Mouse (Mus musculus) embryonic facial prominence, embryonic 13.5 days (tissue): ENCODE data around the gene Fam160b1. TPM values are rescaled to one million over a fixed set of nuclear protein-coding genes. Genes with fewer than 3 reads are reported as not detected.

Experiments
- ATAC-seq: fragments of 200-750 bp; cut with Nextera tagmentation; 2 replicates; pipeline ENCODE4 v1.8.0; 2017; ENCODE audit warnings: low read depth; ENCODE audit not compliant: insufficient number of reproducible peaks, insufficient read depth, low FRiP score, low TSS enrichment
- H3K27ac ChIP-seq: fragments of 300-500 bp; sonication (generic); 2 replicates; pipeline ENCODE4 v1.5.1; 2015; ENCODE audit warnings: moderate library complexity, mild to moderate bottlenecking, inconsistent platforms
- H3K27me3 ChIP-seq: fragments of 300-500 bp; sonication (generic); 2 replicates; pipeline ENCODE4 v1.6.1; 2015; ENCODE audit warnings: mild to moderate bottlenecking, inconsistent platforms
- H3K36me3 ChIP-seq: fragments of 300-500 bp; sonication (generic); 2 replicates; pipeline ENCODE4 v1.6.1; 2015; ENCODE audit warnings: mild to moderate bottlenecking, inconsistent platforms
- H3K4me1 ChIP-seq: fragments of 300-500 bp; sonication (generic); 2 replicates; pipeline ENCODE4 v1.6.1; 2015; ENCODE audit warnings: inconsistent platforms
- H3K4me2 ChIP-seq: fragments of 300-500 bp; sonication (generic); 2 replicates; pipeline ENCODE4 v1.6.1; 2015; ENCODE audit warnings: moderate library complexity, mild to moderate bottlenecking, inconsistent platforms
- H3K4me3 ChIP-seq: fragments of 300-500 bp; sonication (generic); 2 replicates; pipeline ENCODE4 v1.5.1; 2015; ENCODE audit warnings: mild to moderate bottlenecking, inconsistent platforms
- H3K9ac ChIP-seq: fragments of 300-500 bp; sonication (generic); 2 replicates; pipeline ENCODE4 v1.6.1; 2015; ENCODE audit warnings: mild to moderate bottlenecking, inconsistent platforms
- H3K9me3 ChIP-seq: fragments of 300-500 bp; sonication (generic); 2 replicates; pipeline ENCODE4 v1.6.1; 2016; ENCODE audit warnings: inconsistent platforms
- WGBS: fragments of 180-500 bp; shearing (Covaris S2); methylation state at CpG from one replicate; pipeline ENCODE4 v1.1.7; 2015; ENCODE audit warnings: mixed read lengths; 5-methylcytosine and 5-hydroxymethylcytosine counted together
- polyA plus RNA-seq: library from polyadenylated mRNA; unstranded; fragments of >200 nt; fragmentation: Nextera tagmentation; extraction: Ambion mirVana; gene quantifications from 2 replicates; pipeline ENCODE4 v1.2.1, GENCODE M21; 2015

Fam160b1 gene
- polyA plus RNA-seq, 1 experiment from 2014 or later: 15.2 TPM

- no peak for ATAC-seq
- no peak overlapping the region for H3K4me2 ChIP-seq
Observed at GRCm38 (mm10) chr19:57349096-57349495, 11.4 kb upstream of the Fam160b1 start.

DNA sequence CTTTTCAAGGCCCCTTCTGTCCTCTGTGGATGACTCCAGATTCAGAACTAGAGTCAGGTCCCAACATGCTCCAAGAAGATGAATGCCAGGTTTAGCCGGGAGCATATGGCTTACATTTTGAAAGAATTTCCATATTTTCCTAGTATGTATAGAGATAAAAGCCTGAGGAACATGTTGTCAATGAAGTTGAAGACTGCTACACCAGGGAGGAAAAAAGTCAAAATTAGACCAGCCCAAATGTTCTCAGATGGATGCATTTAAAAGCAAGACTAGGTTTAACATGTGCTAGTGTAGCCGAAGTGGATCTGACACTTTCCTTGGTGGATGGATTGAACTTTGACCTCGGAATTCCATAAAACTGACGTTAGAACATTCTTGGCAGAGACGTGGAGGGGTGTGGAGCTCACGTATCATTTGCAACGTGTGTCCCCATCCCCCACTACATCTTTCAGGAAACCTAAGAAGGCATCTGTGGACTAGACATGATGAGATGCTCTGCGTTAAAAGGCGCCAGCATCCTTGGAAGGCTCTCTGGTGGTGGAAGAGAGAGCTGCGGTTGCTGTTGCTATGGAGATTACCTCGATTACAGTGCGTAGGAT, 8.0 kb upstream of the Fam160b1 start:
- Histone ChIP-seq H3K36me3 (no peaks in the 10 kb centered on the region), H3K4me2 (no peak overlapping the region), H3K4me1 (peaks cover 27% of the 10 kb centered on the region), H3K9me3 (peaks cover 5% of the 10 kb centered on the region), H3K4me3 (no peak overlapping the region), H3K27ac (peak overlapping the region; percentile 72), H3K27me3 (no peaks in the 10 kb centered on the region), H3K9ac (no peak overlapping the region)
- WGBS: 40% methylated on average over 12 of the region's 12 CpGs
- ATAC-seq: no peak

More at GRCm38 (mm10) chr19:57349096-57349495, 11.4 kb upstream of the Fam160b1 start:
- peaks cover 14% of the 10 kb centered on the region for H3K4me1 ChIP-seq
- no peaks in the 10 kb centered on the region for H3K36me3 ChIP-seq
- H3K4me3 ChIP-seq: no peak overlapping the region
- no peak overlapping the region for H3K27ac ChIP-seq
- peaks cover 10% of the 10 kb centered on the region for H3K9me3 ChIP-seq
- H3K9ac ChIP-seq: no peak overlapping the region
- no peaks in the 10 kb centered on the region for H3K27me3 ChIP-seq

- Histone ChIP-seq H3K9me3 (no peaks in the 10 kb centered on the region), H3K4me1 (peaks cover 27% of the 10 kb centered on the region), H3K4me3 (no peak overlapping the region), H3K27me3 (no peaks in the 10 kb centered on the region), H3K4me2 (no peak overlapping the region), H3K36me3 (no peaks in the 10 kb centered on the region), H3K27ac (peak overlapping the region; percentile 72), H3K9ac (no peak overlapping the region)
- no peak for ATAC-seq
- 87% methylated on average over 10 of the region's 10 CpGs for WGBS
Observed at GRCm38 (mm10) chr19:57353228-57353627, 7.3 kb upstream of the Fam160b1 start.

DNA sequence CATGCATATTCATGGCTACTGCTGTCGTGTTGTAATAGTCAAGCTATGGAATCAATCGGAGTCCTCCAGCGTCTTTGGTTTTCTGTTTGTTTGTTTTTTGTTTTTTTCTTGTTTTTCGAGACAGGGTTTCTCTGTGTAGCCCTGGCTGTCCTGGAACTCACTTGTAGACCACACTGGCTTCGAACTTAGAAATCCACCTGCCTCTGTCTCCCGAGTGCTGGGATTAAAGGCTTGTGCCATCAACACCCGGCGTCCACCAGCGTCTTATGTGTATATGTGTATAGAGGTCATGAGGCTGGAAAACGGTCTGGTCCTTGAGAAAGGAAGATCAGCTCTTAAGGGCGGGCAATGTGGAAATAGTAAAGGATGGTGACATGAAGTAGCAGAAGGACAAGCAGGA, 6.4 kb upstream of the Fam160b1 start:
- Histone ChIP-seq H3K36me3 (no peaks in the 10 kb centered on the region), H3K4me2 (no peak overlapping the region), H3K9ac (no peak overlapping the region), H3K27me3 (no peaks in the 10 kb centered on the region), H3K27ac (no peak overlapping the region), H3K4me3 (no peak overlapping the region), H3K9me3 (no peaks in the 10 kb centered on the region), H3K4me1 (peaks cover 34% of the 10 kb centered on the region)
- whole genome bisulfite sequencing: 91% methylated on average over 11 of the region's 11 CpGs
- no peak for ATAC-seq

DNA sequence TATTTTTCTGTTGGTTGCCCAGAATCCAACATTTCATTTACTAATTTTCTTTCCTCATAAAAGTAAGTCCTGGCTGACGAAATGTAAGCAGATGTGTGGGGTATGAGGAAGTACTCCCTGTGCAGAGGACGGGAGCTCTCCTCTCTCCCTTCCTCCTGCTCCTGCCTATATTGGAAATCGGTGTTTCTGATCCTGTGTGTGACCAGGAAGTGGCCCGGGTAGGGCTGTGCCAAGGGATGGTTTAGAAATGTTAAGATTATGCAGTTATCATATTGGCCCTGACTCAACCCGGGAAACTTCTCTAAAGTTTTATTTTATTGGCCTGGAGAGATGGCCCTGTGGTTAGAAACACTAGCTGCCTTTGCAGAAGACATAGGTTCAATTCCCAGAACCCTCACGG, 5.8 kb upstream of the Fam160b1 start:
- Histone ChIP-seq H3K27me3 (no peaks in the 10 kb centered on the region), H3K9ac (no peak overlapping the region), H3K36me3 (no peaks in the 10 kb centered on the region), H3K4me2 (no peak overlapping the region), H3K4me1 (peaks cover 36% of the 10 kb centered on the region), H3K9me3 (no peaks in the 10 kb centered on the region), H3K4me3 (no peak overlapping the region), H3K27ac (peak overlapping the region; percentile 51; the same call in 1 of the 2 replicates)
- ATAC-seq: no peak
- 78% methylated on average over 6 of the region's 6 CpGs for WGBS

- ATAC-seq: no peak
- Histone ChIP-seq H3K27me3 (no peaks in the 10 kb centered on the region), H3K4me2 (no peak overlapping the region), H3K27ac (peak overlapping the region; percentile 51; the same call in 1 of the 2 replicates), H3K36me3 (no peaks in the 10 kb centered on the region), H3K4me1 (peaks cover 43% of the 10 kb centered on the region), H3K9ac (no peak overlapping the region), H3K9me3 (no peaks in the 10 kb centered on the region), H3K4me3 (no peak overlapping the region)
- WGBS: 65% methylated on average over 16 of the region's 16 CpGs
Observed at GRCm38 (mm10) chr19:57355451-57356251, 4.8 kb upstream of the Fam160b1 start.

DNA sequence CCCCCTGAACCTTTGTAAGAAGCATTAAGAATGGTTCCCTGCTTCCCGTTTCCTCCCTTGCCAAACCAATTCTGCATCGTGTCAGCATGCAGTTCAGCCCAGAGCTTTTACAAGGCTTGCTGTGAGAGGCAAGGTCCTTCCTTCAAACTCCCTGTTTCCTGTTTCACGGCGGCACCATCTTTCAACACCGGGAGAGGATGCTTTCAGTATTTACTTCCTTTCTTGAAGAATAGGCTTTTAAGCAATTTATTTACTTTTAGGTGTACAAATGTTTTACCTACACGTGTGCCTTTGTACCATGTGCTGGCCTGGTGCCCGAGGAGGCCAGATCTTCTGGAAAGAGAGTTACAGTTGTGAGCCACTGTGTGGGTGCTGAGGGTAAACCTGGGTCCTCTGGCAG, 4.2 kb upstream of the Fam160b1 start:
- no peak overlapping the region for H3K4me2 ChIP-seq
- H3K9ac ChIP-seq: no peak overlapping the region
- ATAC-seq: no peak
- peaks cover 43% of the 10 kb centered on the region for H3K4me1 ChIP-seq
- WGBS: 77% methylated on average over 7 of the region's 7 CpGs
- no peaks in the 10 kb centered on the region for H3K27me3 ChIP-seq
- no peaks in the 10 kb centered on the region for H3K36me3 ChIP-seq
- no peaks in the 10 kb centered on the region for H3K9me3 ChIP-seq
- H3K4me3 ChIP-seq: no peak overlapping the region
- H3K27ac ChIP-seq: peak overlapping the region; percentile 51; the same call in 1 of the 2 replicates

DNA sequence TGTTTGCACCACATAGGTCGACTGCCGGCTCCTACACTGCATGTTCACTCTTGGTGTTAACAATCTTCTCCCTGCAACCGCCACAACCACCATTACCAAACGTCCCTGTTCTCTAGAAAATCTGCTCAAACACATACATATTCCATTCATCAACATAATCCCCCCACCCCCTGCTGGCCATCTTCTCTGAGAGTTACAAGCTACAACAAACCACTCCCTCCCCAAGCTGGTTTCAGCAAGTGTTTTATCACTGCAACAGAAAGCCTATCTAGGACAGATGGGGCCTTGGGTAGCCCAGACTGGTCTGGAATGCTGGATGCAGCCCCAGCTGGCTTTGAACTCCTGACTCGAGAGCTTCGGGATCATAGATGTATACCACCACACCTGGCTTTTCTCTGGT, 3.2 kb upstream of the Fam160b1 start:
- 85% methylated on average over 6 of the region's 6 CpGs for WGBS
- Histone ChIP-seq H3K36me3 (no peaks in the 10 kb centered on the region), H3K27ac (no peak overlapping the region), H3K4me3 (no peak overlapping the region), H3K9ac (no peak overlapping the region), H3K9me3 (no peaks in the 10 kb centered on the region), H3K4me1 (peaks cover 43% of the 10 kb centered on the region), H3K27me3 (no peaks in the 10 kb centered on the region), H3K4me2 (no peak overlapping the region)
- ATAC-seq: no peak

GRCm38 (mm10) chr19:57357811-57358210, 2.7 kb upstream of the Fam160b1 start:
- H3K4me1 ChIP-seq: peaks cover 44% of the 10 kb centered on the region
- no peak overlapping the region for H3K4me2 ChIP-seq
- H3K4me3 ChIP-seq: no peak overlapping the region
- no peak overlapping the region for H3K9ac ChIP-seq
- WGBS: 87% methylated on average over 5 of the region's 5 CpGs
- H3K27ac ChIP-seq: no peak overlapping the region
- H3K9me3 ChIP-seq: no peaks in the 10 kb centered on the region
- H3K36me3 ChIP-seq: no peaks in the 10 kb centered on the region
- no peak for ATAC-seq
- no peaks in the 10 kb centered on the region for H3K27me3 ChIP-seq

DNA sequence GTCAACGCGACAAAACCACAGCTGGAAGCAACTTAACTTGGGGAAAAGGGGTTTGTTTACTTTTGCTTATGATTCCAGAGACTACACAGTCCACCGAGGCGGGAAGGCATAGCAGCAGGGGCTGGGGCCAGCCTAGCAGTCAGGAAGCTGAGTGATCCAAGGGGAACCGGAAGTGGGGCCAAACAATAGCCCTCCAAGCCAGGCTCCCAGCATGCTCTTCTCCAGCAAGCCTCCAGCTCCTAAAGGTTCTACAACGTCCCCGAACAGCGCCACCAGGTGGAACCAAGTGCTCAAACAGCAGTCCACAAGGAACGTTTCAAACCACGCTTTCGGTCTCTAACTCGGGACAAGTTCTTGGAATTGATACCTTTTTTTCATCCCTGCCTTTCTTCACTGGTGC, 2.2 kb upstream of the Fam160b1 start:
- Histone ChIP-seq H3K27ac (no peak overlapping the region), H3K36me3 (no peaks in the 10 kb centered on the region), H3K4me2 (no peak overlapping the region), H3K4me1 (peaks cover 44% of the 10 kb centered on the region), H3K27me3 (no peaks in the 10 kb centered on the region), H3K4me3 (no peak overlapping the region), H3K9ac (no peak overlapping the region), H3K9me3 (no peaks in the 10 kb centered on the region)
- no peak for ATAC-seq
- WGBS: 73% methylated on average over 12 of the region's 12 CpGs

DNA sequence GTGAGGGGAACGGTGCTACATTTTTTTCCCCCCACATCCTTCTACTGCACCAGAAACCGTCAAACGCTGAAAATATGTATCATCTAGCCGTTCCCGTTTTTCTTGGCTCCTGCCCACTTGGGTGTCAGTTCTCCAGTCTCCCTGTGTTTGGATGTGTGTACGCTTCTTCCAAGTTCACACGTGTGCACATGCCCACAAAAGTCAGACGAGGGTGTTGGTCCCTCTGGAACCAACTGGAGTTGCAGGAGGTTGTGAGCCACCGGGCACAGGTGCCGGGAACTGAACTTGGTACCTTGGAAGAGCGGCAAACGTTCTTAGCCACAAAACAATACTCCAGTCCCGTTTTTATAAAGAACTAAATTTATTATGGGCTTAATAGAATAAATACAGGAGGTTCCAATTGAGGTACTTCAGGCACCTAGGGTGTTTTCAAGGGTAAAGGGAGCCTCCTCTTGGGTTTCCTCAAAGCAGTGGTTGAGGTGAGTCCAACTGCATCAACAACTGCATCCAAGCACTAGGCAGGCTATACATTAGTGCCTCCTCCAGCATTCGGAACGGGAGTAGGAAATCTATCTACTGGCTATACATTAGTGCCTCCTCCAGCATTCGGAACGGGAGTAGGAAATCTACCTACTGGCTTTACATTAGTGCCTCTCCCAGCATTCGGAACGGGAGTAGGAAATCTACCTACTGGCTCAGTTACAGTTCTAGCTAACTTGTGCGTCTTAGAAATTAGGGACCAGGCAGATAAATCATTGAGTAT, 1.5 kb upstream of the Fam160b1 start:
- no peak overlapping the region for H3K4me3 ChIP-seq
- WGBS: 91% methylated on average over 20 of the region's 20 CpGs

More for the DNA sequence above, 1.5 kb upstream of the Fam160b1 start:
- Histone ChIP-seq H3K27ac (no peak overlapping the region), H3K4me1 (peaks cover 45% of the 10 kb centered on the region), H3K9ac (no peak overlapping the region), H3K9me3 (no peaks in the 10 kb centered on the region), H3K27me3 (no peaks in the 10 kb centered on the region), H3K4me2 (0 out of 2 replicates have a peak overlapping the region, but pooled peaks have one; percentile 0), H3K36me3 (no peaks in the 10 kb centered on the region)
- no peak for ATAC-seq
